Mouse (Mus musculus): ENCODE results near the gene Diaph2. TPM values are rescaled to one million over a fixed set of nuclear protein-coding genes. Genes with fewer than 3 reads are reported as not detected.
"Not testable (repeated sequence)": the region's sequence is repeated elsewhere in the genome, so short reads cannot be mapped to it uniquely, and the experiment has no call there.

Diaph2 gene
- polyA plus RNA-seq, 1 experiment from 2014 or later: 9.1 TPM

DNA sequence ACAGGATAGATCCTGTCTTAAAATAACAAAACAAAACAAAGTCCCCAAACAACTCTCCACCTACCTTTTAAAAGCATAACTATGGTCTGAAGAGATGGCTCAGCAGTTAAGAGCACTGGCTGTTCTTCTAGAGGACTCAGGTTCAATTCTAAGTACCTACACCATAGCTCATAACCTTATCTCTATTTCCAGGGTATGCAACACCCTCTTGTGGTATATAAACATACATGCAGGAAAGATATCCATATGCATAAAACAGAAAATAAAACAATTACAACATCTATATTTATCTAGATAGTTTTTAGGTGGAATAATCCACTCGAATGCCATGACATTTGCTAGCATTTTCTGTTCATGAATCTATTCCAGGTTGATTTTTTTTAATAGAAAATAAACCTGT, 27.2 kb downstream of the Diaph2 start:
- H3K9me3 ChIP-seq (ENCODE audit: control insufficient read depth, low read length): no peaks in the 10 kb centered on the region
- no peak overlapping the region for H3K27ac ChIP-seq (ENCODE audit: low read length)
- H3K9ac ChIP-seq (ENCODE audit: low read length): no peak overlapping the region
- H3K36me3 ChIP-seq (ENCODE audit: control insufficient read depth, insufficient read depth, low read length): no peaks in the 10 kb centered on the region
- H3K4me3 ChIP-seq (ENCODE audit: low read length): no peak overlapping the region
- no peak overlapping the region for H3K4me2 ChIP-seq (ENCODE audit: low read depth, low read length)
- 61% methylated on average over 1 of the region's 1 CpGs for WGBS
- H3K27me3 ChIP-seq (ENCODE audit: control insufficient read depth, insufficient read depth, low read depth, low read length): no peaks in the 10 kb centered on the region
- H3K4me1 ChIP-seq (replicated peaks; ENCODE audit: control insufficient read depth, insufficient read depth, low read length): no peaks in the 10 kb centered on the region
- no peak for ATAC-seq (ENCODE audit: low read depth)

DNA sequence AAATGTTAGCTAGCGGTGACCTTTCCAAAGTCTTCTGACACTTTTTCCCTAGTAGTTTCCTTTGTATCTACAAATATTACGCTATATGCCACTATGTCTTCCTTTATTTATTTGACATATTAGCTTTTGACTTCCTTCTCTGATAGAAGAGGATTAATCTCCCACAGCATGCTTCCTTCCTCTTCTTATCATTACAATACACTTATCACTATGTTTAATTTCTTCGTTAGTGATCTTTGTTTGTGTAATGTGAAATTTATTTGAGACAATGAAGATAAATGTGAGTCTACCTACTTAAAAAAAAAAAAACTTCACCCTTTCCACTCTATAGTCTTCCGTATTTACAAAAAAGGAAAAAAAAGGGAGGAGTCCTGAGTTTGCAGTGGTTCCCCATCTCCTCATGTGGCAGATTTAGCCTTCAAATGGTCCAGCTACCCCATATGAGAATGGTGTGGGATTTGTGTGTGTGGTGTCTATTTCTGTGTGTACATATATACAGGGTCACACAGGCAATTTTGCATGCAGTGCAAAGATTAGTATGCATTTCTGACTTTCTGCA, 27.9 kb downstream of the Diaph2 start:
- Histone ChIP-seq H3K4me2 (ENCODE audit: low read depth, low read length) (no peak overlapping the region), H3K27me3 (ENCODE audit: control insufficient read depth, insufficient read depth, low read depth, low read length) (no peaks in the 10 kb centered on the region), H3K4me1 (replicated peaks; ENCODE audit: control insufficient read depth, insufficient read depth, low read length) (no peaks in the 10 kb centered on the region), H3K4me3 (ENCODE audit: low read length) (no peak overlapping the region), H3K36me3 (ENCODE audit: control insufficient read depth, insufficient read depth, low read length) (no peaks in the 10 kb centered on the region), H3K9ac (ENCODE audit: low read length) (no peak overlapping the region), H3K9me3 (ENCODE audit: control insufficient read depth, low read length) (no peaks in the 10 kb centered on the region), H3K27ac (ENCODE audit: low read length) (no peak overlapping the region)
- WGBS: 64% methylated on average over 4 of the region's 4 CpGs
- no peak for ATAC-seq (ENCODE audit: low read depth)

DNA sequence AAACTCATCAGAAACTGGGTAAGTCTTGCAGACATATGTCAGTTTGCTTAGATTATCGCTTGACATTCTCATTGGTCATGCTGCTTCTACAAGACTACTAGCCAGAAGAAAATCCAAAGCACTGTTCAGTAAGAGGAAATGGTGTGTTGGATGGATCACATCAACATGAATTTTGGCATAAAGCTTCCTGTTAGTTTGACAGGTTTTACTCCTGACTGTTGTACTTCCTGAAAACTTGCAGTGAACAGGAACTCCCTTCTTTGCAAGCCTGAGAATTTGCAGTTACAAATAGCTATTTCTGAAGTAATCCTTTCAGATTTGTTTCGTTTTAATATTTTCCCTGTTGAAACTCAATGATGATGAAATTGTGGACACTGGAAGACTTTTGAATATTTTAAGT, 32.3 kb downstream of the Diaph2 start:
- no peaks in the 10 kb centered on the region for H3K4me1 ChIP-seq (replicated peaks; ENCODE audit: control insufficient read depth, insufficient read depth, low read length)
- 77% methylated on average over 2 of the region's 2 CpGs for WGBS
- no peak overlapping the region for H3K4me2 ChIP-seq (ENCODE audit: low read depth, low read length)
- H3K27ac ChIP-seq (ENCODE audit: low read length): no peak overlapping the region
- H3K27me3 ChIP-seq (ENCODE audit: control insufficient read depth, insufficient read depth, low read depth, low read length): no peaks in the 10 kb centered on the region
- no peak overlapping the region for H3K4me3 ChIP-seq (ENCODE audit: low read length)
- H3K9me3 ChIP-seq (ENCODE audit: control insufficient read depth, low read length): no peaks in the 10 kb centered on the region
- H3K36me3 ChIP-seq (ENCODE audit: control insufficient read depth, insufficient read depth, low read length): no peaks in the 10 kb centered on the region
- no peak for ATAC-seq (ENCODE audit: low read depth)
- no peak overlapping the region for H3K9ac ChIP-seq (ENCODE audit: low read length)

DNA sequence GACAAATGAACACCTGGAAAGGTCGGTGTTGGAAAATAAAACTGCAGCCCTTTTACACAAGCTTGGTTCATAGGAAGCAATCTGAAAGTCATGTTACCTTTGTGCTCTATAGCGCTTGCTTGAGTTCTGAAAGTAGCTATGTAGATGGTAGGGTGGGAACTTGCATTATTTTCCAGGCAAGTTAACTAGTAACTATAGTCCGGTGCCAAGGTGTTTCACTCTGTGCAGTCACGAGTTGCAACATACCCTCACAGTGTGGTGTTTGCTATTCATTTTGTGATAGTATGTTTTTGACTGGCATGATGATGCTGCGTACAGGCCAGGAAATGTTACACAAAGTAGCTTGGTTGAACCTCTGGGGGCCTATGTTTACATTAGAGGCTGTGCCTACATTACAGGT, 34.5 kb downstream of the Diaph2 start:
- no peaks in the 10 kb centered on the region for H3K9me3 ChIP-seq (ENCODE audit: control insufficient read depth, low read length)
- no peak overlapping the region for H3K4me2 ChIP-seq (ENCODE audit: low read depth, low read length)
- no peak overlapping the region for H3K9ac ChIP-seq (ENCODE audit: low read length)
- ATAC-seq (ENCODE audit: low read depth): no peak
- no peaks in the 10 kb centered on the region for H3K27me3 ChIP-seq (ENCODE audit: control insufficient read depth, insufficient read depth, low read depth, low read length)
- H3K36me3 ChIP-seq (ENCODE audit: control insufficient read depth, insufficient read depth, low read length): no peaks in the 10 kb centered on the region
- H3K27ac ChIP-seq (ENCODE audit: low read length): no peak overlapping the region
- WGBS: 85% methylated on average over 5 of the region's 5 CpGs
- H3K4me3 ChIP-seq (ENCODE audit: low read length): no peak overlapping the region
- no peaks in the 10 kb centered on the region for H3K4me1 ChIP-seq (replicated peaks; ENCODE audit: control insufficient read depth, insufficient read depth, low read length)

DNA sequence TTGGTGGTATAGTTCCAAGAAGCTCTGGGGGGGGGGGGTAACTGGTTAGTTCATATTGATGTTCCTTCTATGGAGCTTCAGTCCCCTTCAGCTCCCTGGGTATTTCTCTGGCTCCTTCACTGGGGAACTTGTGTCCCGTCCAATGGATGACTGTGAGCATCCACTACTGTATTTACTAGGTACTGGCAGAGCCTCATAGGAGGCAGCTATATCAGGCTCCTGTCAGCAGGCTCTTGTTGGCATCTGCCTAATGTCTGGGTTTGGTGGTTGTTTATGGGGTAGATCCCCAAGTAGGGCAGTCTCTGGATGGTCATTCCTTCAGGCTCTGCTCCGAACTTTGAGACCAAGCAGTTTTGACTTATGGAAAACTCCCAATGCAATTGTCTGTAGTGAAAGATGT, 50.4 kb downstream of the Diaph2 start:
- ATAC-seq (ENCODE audit: low read depth); H3K27ac ChIP-seq (ENCODE audit: low read length): not testable (repeated sequence)
- WGBS: 84% methylated on average over 1 of the region's 2 CpGs

DNA sequence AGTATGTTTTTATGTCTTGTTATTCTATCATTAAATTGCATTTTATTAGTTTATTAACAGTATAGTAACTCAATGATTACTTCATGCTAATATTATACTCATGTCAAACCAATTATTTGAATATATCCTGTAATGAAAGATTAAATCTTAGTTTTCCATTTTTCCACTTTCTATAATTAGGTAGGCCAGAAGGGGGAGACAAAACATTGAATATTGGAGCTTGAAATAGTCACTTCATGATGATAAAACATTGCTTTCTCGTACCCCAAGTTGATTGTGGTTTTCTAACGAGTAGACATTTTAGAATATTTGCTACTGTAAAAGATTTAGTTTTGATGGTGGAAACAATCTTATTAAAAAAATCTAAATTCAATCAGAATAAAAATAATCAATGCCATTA, 82.4 kb downstream of the Diaph2 start:
- no peak for ATAC-seq (ENCODE audit: low read depth)
- Histone ChIP-seq H3K27me3 (ENCODE audit: control insufficient read depth, insufficient read depth, low read depth, low read length) (no peaks in the 10 kb centered on the region), H3K4me2 (ENCODE audit: low read depth, low read length) (no peak overlapping the region), H3K9ac (ENCODE audit: low read length) (no peak overlapping the region), H3K4me3 (ENCODE audit: low read length) (no peak overlapping the region), H3K36me3 (ENCODE audit: control insufficient read depth, insufficient read depth, low read length) (no peaks in the 10 kb centered on the region), H3K9me3 (ENCODE audit: control insufficient read depth, low read length) (no peaks in the 10 kb centered on the region), H3K27ac (ENCODE audit: low read length) (no peak overlapping the region), H3K4me1 (replicated peaks; ENCODE audit: control insufficient read depth, insufficient read depth, low read length) (no peaks in the 10 kb centered on the region)
- 50% methylated on average over 2 of the region's 2 CpGs for WGBS

More for the DNA sequence above, 50.4 kb downstream of the Diaph2 start:
- not testable (repeated sequence) for H3K4me3 ChIP-seq (ENCODE audit: low read length); H3K4me1 ChIP-seq (replicated peaks; ENCODE audit: control insufficient read depth, insufficient read depth, low read length); H3K36me3 ChIP-seq (ENCODE audit: control insufficient read depth, insufficient read depth, low read length); H3K4me2 ChIP-seq (ENCODE audit: low read depth, low read length); H3K9ac ChIP-seq (ENCODE audit: low read length); H3K27me3 ChIP-seq (ENCODE audit: control insufficient read depth, insufficient read depth, low read depth, low read length); H3K9me3 ChIP-seq (ENCODE audit: control insufficient read depth, low read length)

DNA sequence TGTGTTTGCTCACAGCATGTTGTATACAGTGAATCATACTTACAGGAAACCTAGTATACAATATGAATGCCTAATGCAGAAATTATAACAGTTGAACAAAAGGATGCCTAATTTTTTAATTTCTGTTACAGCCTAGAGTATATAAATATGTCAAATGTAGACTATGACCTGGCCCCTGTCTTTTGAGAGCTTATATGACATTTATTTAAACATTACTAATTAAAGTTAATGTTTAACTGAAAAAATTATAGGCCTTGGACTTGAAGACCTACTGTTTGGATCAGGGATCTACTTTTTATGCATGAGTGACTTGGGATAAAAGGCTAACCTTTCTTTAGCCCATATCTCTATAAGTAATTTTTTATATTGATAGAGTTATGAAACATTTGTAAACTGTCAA, 84.3 kb downstream of the Diaph2 start:
- Histone ChIP-seq H3K36me3 (ENCODE audit: control insufficient read depth, insufficient read depth, low read length) (no peaks in the 10 kb centered on the region), H3K4me2 (ENCODE audit: low read depth, low read length) (no peak overlapping the region), H3K4me3 (ENCODE audit: low read length) (no peak overlapping the region), H3K4me1 (replicated peaks; ENCODE audit: control insufficient read depth, insufficient read depth, low read length) (no peaks in the 10 kb centered on the region), H3K27ac (ENCODE audit: low read length) (no peak overlapping the region), H3K9ac (ENCODE audit: low read length) (no peak overlapping the region), H3K9me3 (ENCODE audit: control insufficient read depth, low read length) (no peaks in the 10 kb centered on the region), H3K27me3 (ENCODE audit: control insufficient read depth, insufficient read depth, low read depth, low read length) (no peaks in the 10 kb centered on the region)
- ATAC-seq (ENCODE audit: low read depth): no peak

DNA sequence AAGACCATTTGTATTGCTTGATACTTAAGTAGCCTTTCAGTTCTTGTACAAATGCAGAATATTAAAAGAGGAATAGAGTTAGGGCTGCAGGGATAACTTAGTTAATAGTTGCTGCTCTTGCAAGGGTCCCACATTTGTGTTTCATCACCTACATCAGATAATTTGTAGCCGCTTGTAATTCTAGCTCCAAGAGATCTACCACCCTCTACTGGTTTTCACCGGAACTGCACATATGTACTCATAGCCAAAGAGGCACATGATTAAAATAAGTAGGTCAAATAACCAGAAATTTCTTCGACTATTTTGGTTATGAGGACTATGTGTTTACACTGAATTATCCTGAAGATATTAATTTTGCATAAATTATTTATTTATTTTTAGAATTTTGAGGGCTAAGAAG, 134.9 kb downstream of the Diaph2 start:
- 14% methylated on average over 3 of the region's 3 CpGs for WGBS
- Histone ChIP-seq H3K9me3 (ENCODE audit: control insufficient read depth, low read length) (no peaks in the 10 kb centered on the region), H3K36me3 (ENCODE audit: control insufficient read depth, insufficient read depth, low read length) (no peaks in the 10 kb centered on the region), H3K4me2 (ENCODE audit: low read depth, low read length) (no peak overlapping the region), H3K4me1 (replicated peaks; ENCODE audit: control insufficient read depth, insufficient read depth, low read length) (no peaks in the 10 kb centered on the region), H3K9ac (ENCODE audit: low read length) (no peak overlapping the region), H3K27me3 (ENCODE audit: control insufficient read depth, insufficient read depth, low read depth, low read length) (no peaks in the 10 kb centered on the region), H3K27ac (ENCODE audit: low read length) (no peak overlapping the region), H3K4me3 (ENCODE audit: low read length) (no peak overlapping the region)
- no peak for ATAC-seq (ENCODE audit: low read depth)

DNA sequence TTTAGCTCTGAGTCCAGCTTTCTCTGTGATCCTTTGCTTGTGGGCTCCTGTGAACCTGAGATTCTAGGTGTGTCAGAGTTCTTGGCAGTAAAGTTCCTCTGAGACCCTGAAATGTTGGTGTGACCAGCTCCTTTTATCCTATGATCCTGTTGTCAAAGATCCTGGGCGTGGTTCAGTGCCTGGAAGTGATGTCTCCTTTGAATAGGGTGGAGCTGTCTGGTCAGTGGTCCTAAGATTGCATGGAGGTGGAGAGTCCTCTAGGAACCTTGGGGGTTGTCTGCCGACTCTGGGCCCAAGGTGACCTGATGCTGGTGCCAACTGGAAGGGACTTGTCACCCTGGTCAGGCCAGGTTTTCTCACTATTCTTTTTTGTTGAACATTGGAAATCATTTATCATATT, 176.3 kb downstream of the Diaph2 start:
- H3K36me3 ChIP-seq (ENCODE audit: control insufficient read depth, insufficient read depth, low read length): no peaks in the 10 kb centered on the region
- no peak overlapping the region for H3K4me2 ChIP-seq (ENCODE audit: low read depth, low read length)
- no peaks in the 10 kb centered on the region for H3K9me3 ChIP-seq (ENCODE audit: control insufficient read depth, low read length)
- no peak overlapping the region for H3K4me3 ChIP-seq (ENCODE audit: low read length)
- no peak overlapping the region for H3K9ac ChIP-seq (ENCODE audit: low read length)
- WGBS: 75% methylated on average over 2 of the region's 2 CpGs
- no peaks in the 10 kb centered on the region for H3K4me1 ChIP-seq (replicated peaks; ENCODE audit: control insufficient read depth, insufficient read depth, low read length)
- no peak overlapping the region for H3K27ac ChIP-seq (ENCODE audit: low read length)
- no peak for ATAC-seq (ENCODE audit: low read depth)
- H3K27me3 ChIP-seq (ENCODE audit: control insufficient read depth, insufficient read depth, low read depth, low read length): no peaks in the 10 kb centered on the region

DNA sequence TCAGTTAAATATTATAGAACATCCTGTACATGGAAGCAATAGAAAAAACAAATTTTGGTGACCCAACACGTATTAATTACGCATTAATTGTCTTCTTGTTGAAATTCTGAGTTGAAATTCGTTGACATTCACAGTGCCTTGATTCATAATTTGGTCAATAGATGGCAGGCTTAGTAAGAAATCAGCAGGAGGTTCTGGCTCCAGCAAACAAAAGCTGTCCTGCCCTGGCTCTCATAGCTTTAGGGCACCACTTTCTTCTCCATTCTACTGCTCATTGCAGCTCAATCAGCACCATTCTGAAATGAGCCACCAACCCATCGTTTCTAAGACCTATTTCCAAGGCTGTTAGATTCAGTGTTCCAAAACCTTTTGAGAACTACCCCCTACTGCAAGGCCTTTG, 225.3 kb downstream of the Diaph2 start:
- no peak overlapping the region for H3K27ac ChIP-seq (ENCODE audit: low read length)
- no peaks in the 10 kb centered on the region for H3K9me3 ChIP-seq (ENCODE audit: control insufficient read depth, low read length)
- H3K4me3 ChIP-seq (ENCODE audit: low read length): no peak overlapping the region
- H3K9ac ChIP-seq (ENCODE audit: low read length): no peak overlapping the region
- no peaks in the 10 kb centered on the region for H3K27me3 ChIP-seq (ENCODE audit: control insufficient read depth, insufficient read depth, low read depth, low read length)
- ATAC-seq (ENCODE audit: low read depth): no peak
- H3K36me3 ChIP-seq (ENCODE audit: control insufficient read depth, insufficient read depth, low read length): no peaks in the 10 kb centered on the region
- 62% methylated on average over 4 of the region's 4 CpGs for WGBS
- no peak overlapping the region for H3K4me2 ChIP-seq (ENCODE audit: low read depth, low read length)
- no peaks in the 10 kb centered on the region for H3K4me1 ChIP-seq (replicated peaks; ENCODE audit: control insufficient read depth, insufficient read depth, low read length)
